Mouse (Mus musculus): Measurements from ENCODE around the gene Ccdc74a. TPM values are rescaled to one million over a fixed set of nuclear protein-coding genes. Genes with fewer than 3 reads are reported as not detected.

Gene Ccdc74a
- polyA plus RNA-seq, 1 experiment, result 2.7 TPM

GRCm38 (mm10) chr16:17654188-17654795 is 8.0 kb downstream of the Ccdc74a start:
- no peak overlapping the region for H3K4me3 ChIP-seq (ENCODE audit: low read depth, low read length)
- TF ChIP-seq EP300 (IDR thresholded peaks at IDR 0.05; ENCODE audit: insufficient read depth, low read depth, low read length) (no peak), CTCF (IDR thresholded peaks at IDR 0.05; ENCODE audit: low read depth, low read length) (no peak), POLR2A (IDR thresholded peaks at IDR 0.05; ENCODE audit: insufficient read depth, low read length) (no peak)
- H3K36me3 ChIP-seq (ENCODE audit: control insufficient read depth, insufficient read depth, low read length, poor library complexity, severe bottlenecking), result no peaks in the 10 kb centered on the region; the same call in 1 of the 2 replicates
- no peak overlapping the region for H3K9ac ChIP-seq (ENCODE audit: low read depth, poor library complexity, severe bottlenecking)
- H3K9me3 ChIP-seq (replicated peaks; ENCODE audit: control insufficient read depth, insufficient read depth, low read length, poor library complexity, severe bottlenecking), result no peaks in the 10 kb centered on the region
- no peaks in the 10 kb centered on the region for H3K27me3 ChIP-seq (ENCODE audit: control insufficient read depth, insufficient read depth, low read length, poor library complexity, severe bottlenecking)
- H3K27ac ChIP-seq (ENCODE audit: insufficient read depth, low read length), result no peak overlapping the region
- H3K4me1 ChIP-seq (ENCODE audit: control insufficient read depth, insufficient read depth, low read length), result no peaks in the 10 kb centered on the region

GRCm38 (mm10) chr16:17656212-17656871 is 10.1 kb downstream of the Ccdc74a start:
- Histone ChIP-seq H3K4me1 (ENCODE audit: control insufficient read depth, insufficient read depth, low read length) (no peaks in the 10 kb centered on the region), H3K27me3 (ENCODE audit: control insufficient read depth, insufficient read depth, low read length, poor library complexity, severe bottlenecking) (no peaks in the 10 kb centered on the region), H3K36me3 (ENCODE audit: control insufficient read depth, insufficient read depth, low read length, poor library complexity, severe bottlenecking) (no peaks in the 10 kb centered on the region; the same call in 1 of the 2 replicates), H3K4me3 (ENCODE audit: low read depth, low read length) (no peak overlapping the region), H3K9ac (ENCODE audit: low read depth, poor library complexity, severe bottlenecking) (no peak overlapping the region), H3K27ac (ENCODE audit: insufficient read depth, low read length) (no peak overlapping the region), H3K9me3 (replicated peaks; ENCODE audit: control insufficient read depth, insufficient read depth, low read length, poor library complexity, severe bottlenecking) (no peaks in the 10 kb centered on the region)
- no peak for TF ChIP-seq EP300 (IDR thresholded peaks at IDR 0.05; ENCODE audit: insufficient read depth, low read depth, low read length)
- no peak for TF ChIP-seq CTCF (IDR thresholded peaks at IDR 0.05; ENCODE audit: low read depth, low read length)
- no peak for TF ChIP-seq POLR2A (IDR thresholded peaks at IDR 0.05; ENCODE audit: insufficient read depth, low read length)

GRCm38 (mm10) chr16:17665568-17665967 is 19.3 kb downstream of the Ccdc74a start:
- H3K9ac ChIP-seq (ENCODE audit: low read depth, poor library complexity, severe bottlenecking), result no peak overlapping the region
- H3K4me1 ChIP-seq (ENCODE audit: control insufficient read depth, insufficient read depth, low read length), result no peaks in the 10 kb centered on the region
- no peaks in the 10 kb centered on the region for H3K9me3 ChIP-seq (replicated peaks; ENCODE audit: control insufficient read depth, insufficient read depth, low read length, poor library complexity, severe bottlenecking)
- peaks cover 7% of the 10 kb centered on the region; the same call in 1 of the 2 replicates for H3K36me3 ChIP-seq (ENCODE audit: control insufficient read depth, insufficient read depth, low read length, poor library complexity, severe bottlenecking)
- H3K27ac ChIP-seq (ENCODE audit: insufficient read depth, low read length), result no peak overlapping the region
- no peaks in the 10 kb centered on the region for H3K27me3 ChIP-seq (ENCODE audit: control insufficient read depth, insufficient read depth, low read length, poor library complexity, severe bottlenecking)
- TF ChIP-seq POLR2A (IDR thresholded peaks at IDR 0.05; ENCODE audit: insufficient read depth, low read length) (no peak), EP300 (IDR thresholded peaks at IDR 0.05; ENCODE audit: insufficient read depth, low read depth, low read length) (no peak), CTCF (IDR thresholded peaks at IDR 0.05; ENCODE audit: low read depth, low read length) (no peak)
- H3K4me3 ChIP-seq (ENCODE audit: low read depth, low read length), result no peak overlapping the region

GRCm38 (mm10) chr16:17669886-17670285 is 23.6 kb downstream of the Ccdc74a start:
- H3K4me3 ChIP-seq (ENCODE audit: low read depth, low read length), result no peak overlapping the region
- H3K36me3 ChIP-seq (ENCODE audit: control insufficient read depth, insufficient read depth, low read length, poor library complexity, severe bottlenecking), result 0 out of 2 replicates have a peak, but pooled peaks cover 5% of the 10 kb centered on the region

GRCm38 (mm10) chr16:17694860-17695259 is 48.6 kb downstream of the Ccdc74a start:
- Histone ChIP-seq H3K27me3 (ENCODE audit: control insufficient read depth, insufficient read depth, low read length, poor library complexity, severe bottlenecking) (no peaks in the 10 kb centered on the region), H3K9me3 (replicated peaks; ENCODE audit: control insufficient read depth, insufficient read depth, low read length, poor library complexity, severe bottlenecking) (no peaks in the 10 kb centered on the region), H3K9ac (ENCODE audit: low read depth, poor library complexity, severe bottlenecking) (no peak overlapping the region), H3K4me1 (ENCODE audit: control insufficient read depth, insufficient read depth, low read length) (no peaks in the 10 kb centered on the region), H3K36me3 (ENCODE audit: control insufficient read depth, insufficient read depth, low read length, poor library complexity, severe bottlenecking) (peaks cover 3% of the 10 kb centered on the region), H3K4me3 (ENCODE audit: low read depth, low read length) (no peak overlapping the region), H3K27ac (ENCODE audit: insufficient read depth, low read length) (no peak overlapping the region)
- TF ChIP-seq POLR2A (IDR thresholded peaks at IDR 0.05; ENCODE audit: insufficient read depth, low read length), result no peak
- no peak for TF ChIP-seq EP300 (IDR thresholded peaks at IDR 0.05; ENCODE audit: insufficient read depth, low read depth, low read length)
- TF ChIP-seq CTCF (IDR thresholded peaks at IDR 0.05; ENCODE audit: low read depth, low read length), result no peak

More at GRCm38 (mm10) chr16:17669886-17670285, 23.6 kb downstream of the Ccdc74a start:
- Histone ChIP-seq H3K4me1 (ENCODE audit: control insufficient read depth, insufficient read depth, low read length) (no peaks in the 10 kb centered on the region), H3K9ac (ENCODE audit: low read depth, poor library complexity, severe bottlenecking) (no peak overlapping the region), H3K9me3 (replicated peaks; ENCODE audit: control insufficient read depth, insufficient read depth, low read length, poor library complexity, severe bottlenecking) (no peaks in the 10 kb centered on the region), H3K27me3 (ENCODE audit: control insufficient read depth, insufficient read depth, low read length, poor library complexity, severe bottlenecking) (no peaks in the 10 kb centered on the region), H3K27ac (ENCODE audit: insufficient read depth, low read length) (no peak overlapping the region)
- TF ChIP-seq CTCF (IDR thresholded peaks at IDR 0.05; ENCODE audit: low read depth, low read length), result no peak
- no peak for TF ChIP-seq EP300 (IDR thresholded peaks at IDR 0.05; ENCODE audit: insufficient read depth, low read depth, low read length)
- no peak for TF ChIP-seq POLR2A (IDR thresholded peaks at IDR 0.05; ENCODE audit: insufficient read depth, low read length)

Other genes with a start within 250 kb of the Ccdc74a start
- 17.0 and 18.9 TPM in 2 replicates for gene Snap29, start 240.5 kb upstream of the Ccdc74a start, polyA plus RNA-seq (2011; ENCODE audit: insufficient read depth, insufficient read length, low read depth, missing spikeins)
- gene Pi4ka, start 240.2 kb upstream of the Ccdc74a start, polyA plus RNA-seq (2011; ENCODE audit: insufficient read depth, insufficient read length, low read depth, missing spikeins), result 45.2 and 50.1 TPM in 2 replicates
- 45.7 and 48.9 TPM in 2 replicates for gene Crkl, start 194.5 kb upstream of the Ccdc74a start, polyA plus RNA-seq (2011; ENCODE audit: insufficient read depth, insufficient read length, low read depth, missing spikeins)
- gene Aifm3, start 156.9 kb upstream of the Ccdc74a start, polyA plus RNA-seq (2011; ENCODE audit: insufficient read depth, insufficient read length, low read depth, missing spikeins), result 6.4 and 7.5 TPM in 2 replicates
- gene Lztr1, start 137.8 kb upstream of the Ccdc74a start, polyA plus RNA-seq (2011; ENCODE audit: insufficient read depth, insufficient read length, low read depth, missing spikeins), result 46.1 and 46.6 TPM in 2 replicates
- 12.9 and 13.1 TPM in 2 replicates for gene Thap7, start 115.3 kb upstream of the Ccdc74a start, polyA plus RNA-seq (2011; ENCODE audit: insufficient read depth, insufficient read length, low read depth, missing spikeins)
- 1.6 and 1.8 TPM in 2 replicates for gene Lrrc74b, start 85.2 kb upstream of the Ccdc74a start, polyA plus RNA-seq (2011; ENCODE audit: insufficient read depth, insufficient read length, low read depth, missing spikeins)
- 0.25 TPM in 1 of 2 replicates, not detected in the other for gene P2rx6, start 84.6 kb upstream of the Ccdc74a start, polyA plus RNA-seq (2011; ENCODE audit: insufficient read depth, insufficient read length, low read depth, missing spikeins)
- 2.0 and 2.8 TPM in 2 replicates for gene Slc7a4, start 63.3 kb upstream of the Ccdc74a start, polyA plus RNA-seq (2011; ENCODE audit: insufficient read depth, insufficient read length, low read depth, missing spikeins)
- 97.7 and 104 TPM in 2 replicates for gene Smpd4, start 27.1 kb upstream of the Ccdc74a start, polyA plus RNA-seq (2011; ENCODE audit: insufficient read depth, insufficient read length, low read depth, missing spikeins)
- 51.5 and 54.7 TPM in 2 replicates for gene Med15, start 86.4 kb downstream of the Ccdc74a start, polyA plus RNA-seq (2011; ENCODE audit: insufficient read depth, insufficient read length, low read depth, missing spikeins)
- 40.2 and 44.0 TPM in 2 replicates for gene Klhl22, start 113.1 kb downstream of the Ccdc74a start, polyA plus RNA-seq (2011; ENCODE audit: insufficient read depth, insufficient read length, low read depth, missing spikeins)
- gene Scarf2, start 150.8 kb downstream of the Ccdc74a start, polyA plus RNA-seq (2011; ENCODE audit: insufficient read depth, insufficient read length, low read depth, missing spikeins), result 5.8 and 6.5 TPM in 2 replicates
- not detected in 2 replicates for gene B830017H08Rik, start 186.7 kb downstream of the Ccdc74a start, polyA plus RNA-seq (2011; ENCODE audit: insufficient read depth, insufficient read length, low read depth, missing spikeins)
- gene Car15, start 191.9 kb downstream of the Ccdc74a start, polyA plus RNA-seq (2011; ENCODE audit: insufficient read depth, insufficient read length, low read depth, missing spikeins), result not detected in 2 replicates
- 0.26 TPM in 1 of 2 replicates, not detected in the other for gene Gm20518, start 245.2 kb downstream of the Ccdc74a start, polyA plus RNA-seq (2011; ENCODE audit: insufficient read depth, insufficient read length, low read depth, missing spikeins)
- gene Tssk1, start 247.8 kb downstream of the Ccdc74a start, polyA plus RNA-seq (2011; ENCODE audit: insufficient read depth, insufficient read length, low read depth, missing spikeins), result not detected in 2 replicates